Mouse (Mus musculus): Measurements from ENCODE around the gene Olfr555. TPM values are rescaled to one million over a fixed set of nuclear protein-coding genes. Genes with fewer than 3 reads are reported as not detected.
"Not testable (repeated sequence)": the region's sequence is repeated elsewhere in the genome, so short reads cannot be mapped to it uniquely, and the experiment has no call there.

The Olfr555 gene
- not detected for polyA plus RNA-seq (2012; fragmentation: generic; extraction: Trizol)
- long read RNA-seq, experiment 1: 0 reads
- long read RNA-seq, experiment 2: 0 reads

- Histone ChIP-seq H3K79me2 (ENCODE audit: control insufficient read depth, insufficient read depth) (no peaks in the 10 kb centered on the region), H3K27me3 (ENCODE audit: control insufficient read depth, insufficient read depth, insufficient read length) (no peaks in the 10 kb centered on the region), H3K4me3 (ENCODE audit: insufficient read depth, poor library complexity, severe bottlenecking) (no peak within 1 kb of the TSS), H3K79me3 (ENCODE audit: low read depth) (no peaks in the 10 kb centered on the region), H3ac (ENCODE audit: control insufficient read depth, insufficient read length, low read depth) (no peak within 1 kb of the TSS), H3K36me3 (ENCODE audit: control insufficient read depth, insufficient read depth) (no peaks in the 10 kb centered on the region)
- TF ChIP-seq MAX (IDR thresholded peaks at IDR 0.05): no peak
- no peak for TF ChIP-seq CEBPB (IDR thresholded peaks at IDR 0.05; ENCODE audit: low read depth)
- no peak for TF ChIP-seq MYOD1 (IDR thresholded peaks at IDR 0.05; ENCODE audit: control insufficient read depth, insufficient read length, low read depth)
- no peak for TF ChIP-seq CTCF (IDR thresholded peaks at IDR 0.05; ENCODE audit: control insufficient read depth, insufficient read depth, insufficient read length)
- TF ChIP-seq USF1 (IDR thresholded peaks at IDR 0.05; ENCODE audit: low read depth): no peak
- no peak for TF ChIP-seq MYOG (IDR thresholded peaks at IDR 0.05; ENCODE audit: control insufficient read depth, extremely low read depth, insufficient read length)
- TF ChIP-seq FOSL1 (IDR thresholded peaks at IDR 0.05; ENCODE audit: insufficient read depth, low read length, poor library complexity, severe bottlenecking): no peak
Measured at GRCm38 (mm10) chr7:102658523-102658922, at the start of gene Olfr555. Olfr555 (plus strand) TSS chr7:102658823.

GRCm38 (mm10) chr7:102618118-102618517 lies 40.5 kb upstream of the Olfr555 start, which contains the start of gene Olfr553:
Olfr553 (minus strand) TSS chr7:102618218.
- H3K27me3 ChIP-seq (ENCODE audit: control insufficient read depth, insufficient read depth, insufficient read length): no peaks in the 10 kb centered on the region
- TF ChIP-seq FOSL1 (IDR thresholded peaks at IDR 0.05; ENCODE audit: insufficient read depth, low read length, poor library complexity, severe bottlenecking): no peak
- no peak for TF ChIP-seq MYOG (IDR thresholded peaks at IDR 0.05; ENCODE audit: control insufficient read depth, extremely low read depth, insufficient read length)
- TF ChIP-seq CTCF (IDR thresholded peaks at IDR 0.05; ENCODE audit: control insufficient read depth, insufficient read depth, insufficient read length): no peak
- TF ChIP-seq MAX (IDR thresholded peaks at IDR 0.05): no peak
- no peak for TF ChIP-seq CEBPB (IDR thresholded peaks at IDR 0.05; ENCODE audit: low read depth)
- TF ChIP-seq MYOD1 (IDR thresholded peaks at IDR 0.05; ENCODE audit: control insufficient read depth, insufficient read length, low read depth): no peak
- no peak for TF ChIP-seq USF1 (IDR thresholded peaks at IDR 0.05; ENCODE audit: low read depth)
- H3K4me3 ChIP-seq (ENCODE audit: insufficient read depth, poor library complexity, severe bottlenecking): no peak within 1 kb of the TSS
- no peaks in the 10 kb centered on the region for H3K79me2 ChIP-seq (ENCODE audit: control insufficient read depth, insufficient read depth)
- no peaks in the 10 kb centered on the region for H3K79me3 ChIP-seq (ENCODE audit: low read depth)
- H3K36me3 ChIP-seq (ENCODE audit: control insufficient read depth, insufficient read depth): no peaks in the 10 kb centered on the region
- no peak within 1 kb of the TSS for H3ac ChIP-seq (ENCODE audit: control insufficient read depth, insufficient read length, low read depth)

- Histone ChIP-seq H3K27me3 (ENCODE audit: control insufficient read depth, insufficient read depth, insufficient read length) (no peaks in the 10 kb centered on the region), H3K36me3 (ENCODE audit: control insufficient read depth, insufficient read depth) (no peaks in the 10 kb centered on the region), H3K79me2 (ENCODE audit: control insufficient read depth, insufficient read depth) (no peaks in the 10 kb centered on the region), H3K79me3 (ENCODE audit: low read depth) (no peaks in the 10 kb centered on the region), H3ac (ENCODE audit: control insufficient read depth, insufficient read length, low read depth) (no peak overlapping the region), H3K4me3 (ENCODE audit: insufficient read depth, poor library complexity, severe bottlenecking) (no peak overlapping the region)
- TF ChIP-seq USF1 (IDR thresholded peaks at IDR 0.05; ENCODE audit: low read depth): no peak
- TF ChIP-seq MYOD1 (IDR thresholded peaks at IDR 0.05; ENCODE audit: control insufficient read depth, insufficient read length, low read depth): no peak
- TF ChIP-seq MYOG (IDR thresholded peaks at IDR 0.05; ENCODE audit: control insufficient read depth, extremely low read depth, insufficient read length): no peak
- no peak for TF ChIP-seq CEBPB (IDR thresholded peaks at IDR 0.05; ENCODE audit: low read depth)
- TF ChIP-seq CTCF (IDR thresholded peaks at IDR 0.05; ENCODE audit: control insufficient read depth, insufficient read depth, insufficient read length): no peak
- no peak for TF ChIP-seq FOSL1 (IDR thresholded peaks at IDR 0.05; ENCODE audit: insufficient read depth, low read length, poor library complexity, severe bottlenecking)
- TF ChIP-seq MAX (IDR thresholded peaks at IDR 0.05): no peak
Measured at GRCm38 (mm10) chr7:102619608-102620007, 39.0 kb upstream of the Olfr555 start.

GRCm38 (mm10) chr7:102620368-102620767 lies 38.3 kb upstream of the Olfr555 start:
- H3ac ChIP-seq (ENCODE audit: control insufficient read depth, insufficient read length, low read depth); H3K4me3 ChIP-seq (ENCODE audit: insufficient read depth, poor library complexity, severe bottlenecking): not testable (repeated sequence)

GRCm38 (mm10) chr7:102636665-102637064 lies 22.0 kb upstream of the Olfr555 start:
- Histone ChIP-seq H3K36me3 (ENCODE audit: control insufficient read depth, insufficient read depth) (no peaks in the 10 kb centered on the region), H3ac (ENCODE audit: control insufficient read depth, insufficient read length, low read depth) (no peak overlapping the region), H3K4me3 (ENCODE audit: insufficient read depth, poor library complexity, severe bottlenecking) (no peak overlapping the region), H3K27me3 (ENCODE audit: control insufficient read depth, insufficient read depth, insufficient read length) (no peaks in the 10 kb centered on the region), H3K79me3 (ENCODE audit: low read depth) (no peaks in the 10 kb centered on the region), H3K79me2 (ENCODE audit: control insufficient read depth, insufficient read depth) (no peaks in the 10 kb centered on the region)
- TF ChIP-seq USF1 (IDR thresholded peaks at IDR 0.05; ENCODE audit: low read depth) (no peak), CEBPB (IDR thresholded peaks at IDR 0.05; ENCODE audit: low read depth) (no peak), FOSL1 (IDR thresholded peaks at IDR 0.05; ENCODE audit: insufficient read depth, low read length, poor library complexity, severe bottlenecking) (no peak), MYOD1 (IDR thresholded peaks at IDR 0.05; ENCODE audit: control insufficient read depth, insufficient read length, low read depth) (no peak), MAX (IDR thresholded peaks at IDR 0.05) (no peak), MYOG (IDR thresholded peaks at IDR 0.05; ENCODE audit: control insufficient read depth, extremely low read depth, insufficient read length) (no peak), CTCF (IDR thresholded peaks at IDR 0.05; ENCODE audit: control insufficient read depth, insufficient read depth, insufficient read length) (no peak)

More at GRCm38 (mm10) chr7:102620368-102620767, 38.3 kb upstream of the Olfr555 start:
- not testable (repeated sequence) for H3K27me3 ChIP-seq (ENCODE audit: control insufficient read depth, insufficient read depth, insufficient read length); H3K79me2 ChIP-seq (ENCODE audit: control insufficient read depth, insufficient read depth); H3K36me3 ChIP-seq (ENCODE audit: control insufficient read depth, insufficient read depth); H3K79me3 ChIP-seq (ENCODE audit: low read depth)

GRCm38 (mm10) chr7:102638132-102638531 lies 20.5 kb upstream of the Olfr555 start, which contains the start of gene Olfr554:
Olfr554 (plus strand) TSS chr7:102638432.
- no peaks in the 10 kb centered on the region for H3K79me2 ChIP-seq (ENCODE audit: control insufficient read depth, insufficient read depth)
- H3ac ChIP-seq (ENCODE audit: control insufficient read depth, insufficient read length, low read depth): no peak within 1 kb of the TSS
- TF ChIP-seq MYOD1 (IDR thresholded peaks at IDR 0.05; ENCODE audit: control insufficient read depth, insufficient read length, low read depth) (no peak), USF1 (IDR thresholded peaks at IDR 0.05; ENCODE audit: low read depth) (no peak), MAX (IDR thresholded peaks at IDR 0.05) (no peak), CEBPB (IDR thresholded peaks at IDR 0.05; ENCODE audit: low read depth) (no peak), MYOG (IDR thresholded peaks at IDR 0.05; ENCODE audit: control insufficient read depth, extremely low read depth, insufficient read length) (no peak)
- no peaks in the 10 kb centered on the region for H3K79me3 ChIP-seq (ENCODE audit: low read depth)
- H3K27me3 ChIP-seq (ENCODE audit: control insufficient read depth, insufficient read depth, insufficient read length): no peaks in the 10 kb centered on the region
- H3K4me3 ChIP-seq (ENCODE audit: insufficient read depth, poor library complexity, severe bottlenecking): no peak within 1 kb of the TSS
- H3K36me3 ChIP-seq (ENCODE audit: control insufficient read depth, insufficient read depth): no peaks in the 10 kb centered on the region

GRCm38 (mm10) chr7:102644945-102645344 lies 13.7 kb upstream of the Olfr555 start:
- not testable (repeated sequence) for H3K79me2 ChIP-seq (ENCODE audit: control insufficient read depth, insufficient read depth); H3ac ChIP-seq (ENCODE audit: control insufficient read depth, insufficient read length, low read depth); H3K27me3 ChIP-seq (ENCODE audit: control insufficient read depth, insufficient read depth, insufficient read length); H3K36me3 ChIP-seq (ENCODE audit: control insufficient read depth, insufficient read depth); H3K4me3 ChIP-seq (ENCODE audit: insufficient read depth, poor library complexity, severe bottlenecking); H3K79me3 ChIP-seq (ENCODE audit: low read depth)
